Mouse (Mus musculus) neural tube, embryonic 11.5 days (tissue): ENCODE measurements around the gene Prkcd. TPM values are rescaled to one million over a fixed set of nuclear protein-coding genes. Genes with fewer than 3 reads are reported as not detected.

ENCODE experiments used
- ATAC-seq: fragments of 200-750 bp; cut with Nextera tagmentation; 2 replicates; pipeline ENCODE4 v1.8.0; 2017; ENCODE audit warnings: moderate number of reproducible peaks, mild to moderate bottlenecking, moderate TSS enrichment, moderate library complexity; ENCODE audit not compliant: insufficient read depth, low FRiP score, low TSS enrichment
- DNase-seq: peaks from one replicate; pipeline ENCODE4 v3.0.0-alpha.2; 2015; ENCODE audit warnings: low spot score
- H3K27ac ChIP-seq: fragments of 300-500 bp; sonication (generic); 2 replicates; pipeline ENCODE4 v1.5.1; 2014; ENCODE audit warnings: low read depth, mild to moderate bottlenecking, low read length
- H3K27me3 ChIP-seq: fragments of 300-500 bp; sonication (generic); 2 replicates; pipeline ENCODE4 v1.6.1; 2014; ENCODE audit warnings: mild to moderate bottlenecking, low read length, mixed read lengths; ENCODE audit not compliant: control insufficient read depth, insufficient read depth
- H3K36me3 ChIP-seq: fragments of 300-500 bp; sonication (generic); 2 replicates; pipeline ENCODE4 v1.6.1; 2014; ENCODE audit warnings: mild to moderate bottlenecking, low read length, moderate library complexity, mixed read lengths; ENCODE audit not compliant: control insufficient read depth, insufficient read depth
- H3K4me1 ChIP-seq: fragments of 300-500 bp; sonication (generic); 2 replicates; pipeline ENCODE4 v1.6.1; 2014; ENCODE audit warnings: low read length, mixed read lengths; ENCODE audit not compliant: control insufficient read depth, insufficient read depth
- H3K4me2 ChIP-seq: fragments of 300-500 bp; sonication (generic); 2 replicates; pipeline ENCODE4 v1.6.1; 2014; ENCODE audit warnings: low read depth, mild to moderate bottlenecking, moderate library complexity
- H3K4me3 ChIP-seq: fragments of 300-500 bp; sonication (generic); 2 replicates; pipeline ENCODE4 v1.5.1; 2014; ENCODE audit warnings: low read depth, low read length
- H3K9ac ChIP-seq: fragments of 300-500 bp; sonication (generic); 2 replicates; pipeline ENCODE4 v1.6.1; 2014; ENCODE audit warnings: mild to moderate bottlenecking, low read length
- H3K9me3 ChIP-seq: fragments of 300-500 bp; sonication (generic); 2 replicates; pipeline ENCODE4 v1.6.1; 2016; ENCODE audit warnings: low read length; ENCODE audit not compliant: control insufficient read depth
- WGBS: fragments of 180-500 bp; shearing (Covaris S2); extraction: QIAGEN DNeasy Blood & Tissue Kit; methylation state at CpG from one replicate; pipeline ENCODE4 v1.1.7; 2014; 5-methylcytosine and 5-hydroxymethylcytosine counted together
- polyA plus RNA-seq: library from polyadenylated mRNA; unstranded; fragments of >200 nt; fragmentation: Nextera tagmentation; extraction: Ambion mirVana; gene quantifications from 2 replicates; pipeline ENCODE4 v1.2.1, GENCODE M21; 2014

Prkcd gene
- polyA plus RNA-seq: 30.7 and 36.4 TPM in 2 replicates

- peak; percentile 60 for ATAC-seq
- WGBS: under 1% methylated on average over 65 of the region's 71 CpGs
- Histone ChIP-seq H3K9me3 (no peaks in the 10 kb centered on the region), H3K4me3 (peak within 1 kb of the TSS; percentile 60), H3K27ac (no peak within 1 kb of the TSS), H3K36me3 (no peaks in the 10 kb centered on the region), H3K4me2 (peak within 1 kb of the TSS; percentile 59), H3K4me1 (peaks cover 12% of the 10 kb centered on the region), H3K9ac (peak within 1 kb of the TSS; percentile 70), H3K27me3 (no peaks in the 10 kb centered on the region)
- peak; percentile 83 for DNase-seq
Observed at GRCm38 (mm10) chr14:30625856-30626726, at the start of gene Prkcd. Gene Prkcd (minus strand): TSS chr14:30626210.

- no peak overlapping the region for H3K4me2 ChIP-seq
- 79% methylated on average over 6 of the region's 6 CpGs for WGBS
Observed at GRCm38 (mm10) chr14:30674947-30675346, 48.9 kb upstream of the Prkcd start.

GRCm38 (mm10) chr14:30671986-30672312, 45.9 kb upstream of the Prkcd start:
- WGBS: 18% methylated on average over 3 of the region's 3 CpGs
- peak; percentile 61; the same call in 1 of the 2 replicates for ATAC-seq
- no peak overlapping the region for H3K4me2 ChIP-seq
- H3K4me1 ChIP-seq: no peaks in the 10 kb centered on the region
- no peaks in the 10 kb centered on the region for H3K27me3 ChIP-seq
- peak; percentile 86 for DNase-seq
- H3K27ac ChIP-seq: no peak overlapping the region
- H3K9me3 ChIP-seq: no peaks in the 10 kb centered on the region
- H3K9ac ChIP-seq: no peak overlapping the region
- H3K36me3 ChIP-seq: peaks cover 3% of the 10 kb centered on the region; the same call in 1 of the 2 replicates
- no peak overlapping the region for H3K4me3 ChIP-seq

More at GRCm38 (mm10) chr14:30674947-30675346, 48.9 kb upstream of the Prkcd start:
- Histone ChIP-seq H3K4me3 (no peak overlapping the region), H3K36me3 (no peaks in the 10 kb centered on the region), H3K27me3 (no peaks in the 10 kb centered on the region), H3K9ac (no peak overlapping the region), H3K27ac (no peak overlapping the region), H3K9me3 (no peaks in the 10 kb centered on the region), H3K4me1 (no peaks in the 10 kb centered on the region)
- no peak for ATAC-seq
- DNase-seq: no peak

GRCm38 (mm10) chr14:30671095-30671985, 45.3 kb upstream of the Prkcd start:
- ATAC-seq (no peak), DNase-seq (no peak)
- H3K9ac ChIP-seq: no peak overlapping the region
- H3K4me2 ChIP-seq: no peak overlapping the region
- WGBS: 79% methylated on average over 15 of the region's 15 CpGs
- no peaks in the 10 kb centered on the region for H3K4me1 ChIP-seq
- H3K4me3 ChIP-seq: no peak overlapping the region
- no peaks in the 10 kb centered on the region for H3K27me3 ChIP-seq
- no peaks in the 10 kb centered on the region for H3K9me3 ChIP-seq
- H3K27ac ChIP-seq: no peak overlapping the region
- peaks cover 3% of the 10 kb centered on the region; the same call in 1 of the 2 replicates for H3K36me3 ChIP-seq

- Histone ChIP-seq H3K4me3 (no peak overlapping the region), H3K36me3 (peaks cover 3% of the 10 kb centered on the region; the same call in 1 of the 2 replicates), H3K9ac (no peak overlapping the region), H3K27me3 (no peaks in the 10 kb centered on the region), H3K27ac (no peak overlapping the region), H3K4me1 (no peaks in the 10 kb centered on the region), H3K9me3 (no peaks in the 10 kb centered on the region), H3K4me2 (no peak overlapping the region)
- DNase-seq: no peak
- WGBS: 96% methylated on average over 6 of the region's 6 CpGs
- ATAC-seq: no peak
Observed at GRCm38 (mm10) chr14:30670161-30670560, 44.2 kb upstream of the Prkcd start.

GRCm38 (mm10) chr14:30666604-30667003, 40.6 kb upstream of the Prkcd start:
- Histone ChIP-seq H3K9ac (no peak overlapping the region), H3K9me3 (no peaks in the 10 kb centered on the region), H3K27ac (no peak overlapping the region), H3K4me2 (no peak overlapping the region), H3K4me1 (no peaks in the 10 kb centered on the region), H3K36me3 (peaks cover 5% of the 10 kb centered on the region; the same call in 1 of the 2 replicates), H3K27me3 (no peaks in the 10 kb centered on the region), H3K4me3 (no peak overlapping the region)
- WGBS: 90% methylated on average over 4 of the region's 4 CpGs
- DNase-seq (no peak), ATAC-seq (no peak)

- Histone ChIP-seq H3K27ac (no peak overlapping the region), H3K36me3 (peaks cover 5% of the 10 kb centered on the region; the same call in 1 of the 2 replicates), H3K4me3 (no peak overlapping the region), H3K9me3 (no peaks in the 10 kb centered on the region), H3K27me3 (no peaks in the 10 kb centered on the region), H3K9ac (no peak overlapping the region), H3K4me2 (no peak overlapping the region), H3K4me1 (no peaks in the 10 kb centered on the region)
- 80% methylated on average over 3 of the region's 3 CpGs for WGBS
- no peak for ATAC-seq
- DNase-seq: no peak
Observed at GRCm38 (mm10) chr14:30666061-30666460, 40.1 kb upstream of the Prkcd start.

GRCm38 (mm10) chr14:30655531-30655930, 29.5 kb upstream of the Prkcd start:
- no peak overlapping the region for H3K9ac ChIP-seq
- 98% methylated on average over 1 of the region's 1 CpGs for WGBS
- H3K4me3 ChIP-seq: no peak overlapping the region
- no peak for DNase-seq
- H3K36me3 ChIP-seq: no peaks in the 10 kb centered on the region; the same call in 1 of the 2 replicates
- no peaks in the 10 kb centered on the region for H3K9me3 ChIP-seq
- H3K27ac ChIP-seq: no peak overlapping the region
- H3K27me3 ChIP-seq: no peaks in the 10 kb centered on the region
- no peak for ATAC-seq
- no peak overlapping the region for H3K4me2 ChIP-seq
- peaks cover 4% of the 10 kb centered on the region; the same call in 1 of the 2 replicates for H3K4me1 ChIP-seq
